Mouse (Mus musculus) frontal cortex, adult (tissue): ENCODE results near the gene Rhof.

Experiments used
- ATAC-seq: cut with Nextera tagmentation; 2 replicates; pipeline ENCODE4 v1.9.2; 2017; ENCODE audit warnings: mild to moderate bottlenecking, moderate library complexity, mixed read lengths; ENCODE audit not compliant: low TSS enrichment

Gene Rhof

DNA sequence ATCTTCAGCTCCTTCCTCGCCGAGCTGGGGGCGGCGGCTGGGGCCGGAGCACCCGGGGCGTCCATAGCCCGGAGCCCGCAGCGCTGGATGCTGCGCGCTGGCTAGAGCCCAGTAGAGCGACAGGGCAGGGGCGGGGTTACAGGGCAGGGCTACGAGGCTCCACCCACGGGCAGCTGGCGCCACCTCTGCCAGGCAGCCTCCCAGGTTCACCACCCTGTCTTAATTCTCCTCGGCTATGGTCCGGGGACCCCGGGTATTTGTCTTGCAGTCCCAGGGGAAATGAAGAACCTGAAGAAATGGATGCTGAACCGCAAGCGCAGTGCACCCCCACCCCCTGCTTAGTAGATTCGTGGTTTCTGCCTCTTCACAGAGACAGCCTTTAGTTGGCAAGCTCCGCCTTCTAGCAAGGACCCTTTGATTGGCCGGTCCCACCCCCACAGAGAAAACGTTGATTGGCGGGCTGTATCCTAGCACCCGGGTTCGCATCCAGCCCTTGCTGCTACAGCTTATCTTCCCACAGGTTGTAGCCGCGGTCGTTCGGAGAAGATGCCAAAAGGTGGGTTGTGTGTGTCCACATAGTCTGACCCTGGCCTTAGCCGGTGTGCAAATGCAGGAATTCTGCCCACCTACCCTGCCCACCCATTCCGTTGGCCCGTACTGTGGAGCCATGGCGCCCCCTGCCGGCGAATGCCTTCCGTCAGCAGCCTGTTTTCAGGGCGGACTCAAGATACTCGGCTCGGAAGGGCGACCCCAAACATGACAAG is at the start of gene Rhof:
TSS of gene Rhof (minus strand) at position 385 of the 764 bp plus-strand sequence.
- ATAC-seq, result peak; percentile 45

DNA sequence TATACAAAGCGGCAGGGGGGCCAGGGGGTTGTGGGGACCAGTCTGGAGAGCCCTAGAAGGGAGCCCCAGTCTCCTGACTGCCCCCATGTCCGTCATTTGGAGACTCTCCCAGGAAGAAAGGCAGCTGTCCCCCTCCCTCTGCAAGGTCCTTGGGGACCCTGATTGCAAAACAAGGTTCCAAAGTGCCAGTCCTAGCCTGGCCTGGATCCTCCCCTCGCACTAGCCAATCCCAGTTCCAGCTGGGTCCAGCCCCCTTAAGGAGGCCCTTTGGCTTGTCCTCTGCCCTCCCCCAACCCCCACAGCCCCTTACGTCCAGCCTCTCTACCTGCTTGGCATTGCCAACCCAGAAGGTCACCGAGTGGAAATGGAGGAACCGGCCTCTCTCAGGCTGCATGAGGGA is 49.0 kb upstream of the Rhof start:
- no peak for ATAC-seq

DNA sequence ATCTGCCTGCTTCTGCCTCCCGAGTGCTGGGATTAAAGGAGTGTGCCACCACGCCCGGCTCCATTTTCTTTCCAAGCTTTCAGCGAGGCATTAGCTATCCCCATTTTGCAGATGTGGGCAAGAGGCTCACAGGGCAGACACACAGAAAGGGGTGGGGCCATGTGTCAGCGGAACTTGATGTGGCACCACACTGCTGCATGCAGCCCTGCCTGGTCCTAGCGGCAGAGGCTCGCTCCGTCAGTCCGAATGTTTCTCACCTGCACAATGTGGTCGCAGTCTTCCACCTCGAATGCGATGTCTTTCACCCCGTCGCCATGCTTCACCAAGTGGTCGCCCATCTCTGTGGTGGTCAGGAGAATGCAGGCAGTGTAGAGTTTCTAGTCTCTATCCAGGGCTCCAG is 47.9 kb upstream of the Rhof start:
- ATAC-seq, result no peak

DNA sequence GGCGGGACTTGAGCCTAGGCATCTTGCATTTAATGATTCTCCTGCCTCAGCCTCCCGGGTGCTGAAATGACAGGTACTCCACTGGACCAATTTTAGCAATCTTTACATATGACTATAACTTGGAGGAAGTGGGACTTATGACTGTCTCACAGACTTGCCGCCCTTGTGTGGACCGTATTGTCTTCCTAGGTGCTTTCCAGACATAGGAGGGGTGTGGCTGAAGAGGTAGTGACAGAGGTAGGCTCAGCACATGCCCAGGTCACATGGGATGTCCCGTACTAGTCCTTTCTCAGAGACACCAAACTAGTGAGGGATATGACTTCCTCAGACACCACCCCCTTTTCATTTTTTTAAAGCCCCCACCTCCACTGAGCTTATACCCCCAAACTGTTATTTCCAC is 46.3 kb upstream of the Rhof start:
- no peak for ATAC-seq

DNA sequence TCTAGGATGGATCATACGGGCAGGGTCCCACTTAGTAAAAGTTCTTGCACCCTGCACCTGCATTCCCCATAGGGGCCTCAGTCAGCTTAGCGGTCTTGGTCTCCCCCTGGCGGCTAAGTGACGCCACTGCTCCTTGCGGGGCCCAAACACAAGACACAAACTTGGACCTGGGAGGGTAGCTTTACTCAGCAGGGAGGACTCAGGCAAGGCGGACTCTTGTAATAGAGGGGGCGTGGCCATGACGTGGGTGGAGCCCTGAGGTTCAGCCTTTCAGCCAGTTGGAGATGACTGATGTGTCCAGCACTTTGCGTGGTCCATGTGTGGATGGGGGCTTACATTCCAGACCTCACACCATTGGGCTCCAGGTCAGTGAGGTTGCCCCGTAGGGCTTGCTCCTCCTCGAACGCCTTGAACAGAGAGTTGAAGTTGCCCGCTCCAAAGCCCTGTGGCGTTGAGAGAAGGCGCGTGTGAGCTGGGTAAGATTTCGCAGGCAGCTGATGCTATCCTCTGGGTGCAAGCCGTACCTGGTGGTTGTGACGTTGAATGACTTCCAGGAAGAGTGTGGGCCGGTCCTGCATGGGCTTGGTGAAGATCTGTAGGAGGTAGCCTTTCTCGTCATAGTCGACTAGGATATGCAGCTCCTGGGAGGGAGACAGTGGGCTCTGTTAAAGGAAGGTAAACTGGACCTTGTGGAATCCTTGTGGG is 39.3 kb upstream of the Rhof start:
- ATAC-seq, result peak; percentile 85

DNA sequence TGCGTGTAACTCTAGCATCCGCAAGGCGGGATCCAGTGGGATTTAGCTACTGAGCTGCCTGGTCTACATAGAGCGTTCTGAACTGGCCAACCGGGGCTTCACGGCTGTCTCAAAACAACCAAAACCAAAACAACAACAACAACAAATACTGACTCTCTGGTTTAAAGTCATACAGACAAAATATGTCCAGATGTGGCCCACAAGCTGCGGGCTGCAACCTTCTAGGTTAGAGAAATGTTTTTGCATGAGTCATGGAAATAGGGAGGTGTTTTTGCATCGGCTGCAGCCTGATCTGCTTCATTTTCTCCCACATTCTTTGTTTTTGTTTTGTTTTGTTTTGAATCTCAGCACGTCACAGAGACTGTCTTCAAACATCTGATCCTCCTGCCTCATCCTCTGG is 37.9 kb upstream of the Rhof start:
- no peak for ATAC-seq

DNA sequence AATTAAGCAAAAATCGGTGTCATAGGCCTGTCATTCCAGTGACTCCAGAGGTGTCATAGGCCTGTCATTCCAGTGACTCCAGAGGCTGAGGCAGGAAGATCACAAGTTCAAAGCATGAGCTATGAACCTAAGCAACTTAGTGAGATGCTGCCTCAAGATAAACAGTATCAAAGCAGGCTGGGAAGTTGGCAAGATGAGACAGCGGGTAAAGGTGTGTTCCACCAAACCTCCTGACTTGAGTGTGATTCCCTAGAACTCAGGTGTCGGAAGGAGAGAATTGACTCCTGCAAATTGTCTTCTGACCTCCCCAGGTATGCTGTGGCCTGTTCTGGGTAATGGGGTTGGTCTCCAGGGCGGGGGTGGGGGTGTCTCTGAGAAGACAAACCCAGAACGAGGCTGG is 36.8 kb upstream of the Rhof start, which contains the start of gene Psmd9:
TSS of gene Psmd9 (plus strand) at position 130 of the 400 bp plus-strand sequence.
- ATAC-seq, result no peak

DNA sequence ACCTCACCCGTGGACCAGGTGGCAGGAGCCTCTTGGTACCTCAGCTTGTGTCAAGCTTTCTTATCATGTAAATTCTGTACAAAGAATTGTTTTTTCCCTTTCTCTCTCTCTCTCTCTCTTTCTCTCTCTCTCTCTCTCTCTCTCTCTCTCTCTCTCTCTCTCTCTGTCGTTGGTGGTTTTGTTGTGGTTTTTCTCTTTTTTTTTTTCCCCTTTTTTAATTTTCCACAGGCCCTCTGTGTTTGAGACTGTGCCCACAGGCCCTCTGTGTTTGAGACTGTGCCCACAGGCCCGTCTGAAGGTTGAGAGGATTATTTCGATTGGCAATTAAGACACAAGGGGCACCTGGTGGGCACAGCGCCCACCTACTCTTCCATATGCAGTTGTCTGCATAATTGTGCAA is 35.1 kb upstream of the Rhof start:
- no peak for ATAC-seq

DNA sequence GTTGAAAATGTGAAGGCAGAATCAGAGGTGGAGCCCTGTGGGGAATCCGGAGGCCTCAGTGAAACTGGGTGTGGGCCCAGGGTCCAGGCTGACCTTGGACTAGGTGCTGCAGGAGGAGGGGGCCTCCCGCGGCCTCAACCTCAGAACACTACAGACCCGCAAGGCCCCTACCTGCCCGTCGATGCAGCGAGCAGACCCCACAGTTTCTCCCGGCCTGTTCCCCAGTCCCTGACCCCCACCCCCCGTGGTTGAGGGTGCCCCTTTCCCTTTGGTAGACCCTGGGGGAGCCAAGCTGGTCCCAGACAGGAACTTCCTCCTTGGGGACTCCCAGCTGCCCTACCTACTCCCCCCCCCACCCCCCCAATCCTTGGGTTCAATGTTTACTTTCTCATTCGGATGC is 33.9 kb upstream of the Rhof start:
- ATAC-seq, result no peak

DNA sequence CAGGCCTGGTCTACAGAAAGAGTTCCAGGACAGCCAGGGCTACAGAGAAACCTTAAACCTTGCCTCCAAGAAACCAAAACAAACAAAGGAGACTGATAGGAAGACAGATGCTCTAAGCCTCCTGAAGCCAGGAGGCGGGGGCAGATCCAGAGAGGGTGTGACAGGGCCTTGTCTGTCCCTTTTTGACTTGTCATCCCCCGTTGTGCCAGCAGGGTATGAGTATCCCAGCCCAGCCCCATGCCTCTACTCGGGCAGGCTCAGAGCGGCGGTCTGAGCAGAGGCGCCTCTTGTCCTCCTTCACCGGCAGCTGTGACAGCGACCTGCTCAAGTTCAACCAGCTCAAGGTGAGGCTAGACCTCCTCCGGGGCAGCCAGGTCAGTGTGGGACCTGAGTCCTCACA is 30.4 kb upstream of the Rhof start:
- no peak for ATAC-seq

DNA sequence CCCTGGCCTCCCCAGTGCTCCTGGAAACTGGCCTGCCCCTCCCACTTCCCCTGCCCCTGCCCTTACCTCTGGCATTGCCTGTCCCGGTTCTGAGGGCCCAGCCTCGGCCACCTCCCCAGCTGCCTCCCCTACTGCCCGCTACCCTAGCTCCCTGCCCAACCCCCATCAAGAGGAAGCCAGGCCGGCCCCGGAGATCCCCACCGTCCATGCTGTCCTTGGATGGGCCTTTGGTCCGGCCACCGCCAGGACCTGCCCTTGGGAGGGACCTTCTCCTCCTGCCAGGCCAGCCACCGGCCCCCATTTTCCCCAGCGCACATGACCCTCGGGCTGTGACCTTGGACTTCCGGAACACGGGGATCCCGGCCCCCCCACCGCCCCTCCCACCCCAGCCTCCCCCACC is 27.8 kb upstream of the Rhof start:
- no peak for ATAC-seq

DNA sequence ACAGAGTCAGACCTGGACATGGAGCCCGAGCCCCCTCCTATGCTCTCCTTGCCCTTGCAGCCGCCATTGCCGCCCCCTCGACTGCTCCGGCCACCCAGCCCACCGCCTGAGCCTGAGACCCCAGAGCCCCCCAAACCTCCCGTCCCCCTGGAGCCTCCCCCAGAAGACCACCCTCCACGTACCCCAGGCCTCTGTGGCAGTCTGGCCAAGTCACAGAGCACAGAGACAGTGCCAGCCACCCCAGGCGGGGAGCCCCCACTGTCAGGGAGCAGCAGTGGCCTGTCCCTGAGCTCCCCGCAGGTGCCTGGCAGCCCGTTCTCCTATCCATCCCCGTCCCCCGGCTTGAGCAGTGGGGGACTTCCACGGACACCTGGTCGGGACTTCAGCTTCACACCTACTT is 27.4 kb upstream of the Rhof start:
- no peak for ATAC-seq

DNA sequence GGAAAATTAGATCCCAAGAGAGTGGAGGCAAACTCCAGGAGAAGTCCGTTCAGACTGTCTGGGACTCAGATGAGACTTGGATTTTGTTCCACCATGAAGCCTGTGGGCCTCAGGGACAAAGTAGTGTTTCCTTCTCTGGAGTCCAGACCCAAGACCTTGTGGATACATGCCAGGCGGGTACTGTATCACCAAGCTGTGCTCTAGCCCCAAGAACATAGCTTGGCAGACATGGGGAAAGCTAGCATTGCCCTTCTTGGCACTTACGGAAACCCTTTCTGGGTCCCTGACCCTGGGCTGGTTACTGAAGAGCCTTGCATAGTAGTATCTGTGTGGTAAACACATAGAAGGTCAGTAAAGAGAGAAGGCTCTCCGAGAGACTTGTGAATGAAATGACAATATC is 27.0 kb upstream of the Rhof start:
- ATAC-seq, result no peak

DNA sequence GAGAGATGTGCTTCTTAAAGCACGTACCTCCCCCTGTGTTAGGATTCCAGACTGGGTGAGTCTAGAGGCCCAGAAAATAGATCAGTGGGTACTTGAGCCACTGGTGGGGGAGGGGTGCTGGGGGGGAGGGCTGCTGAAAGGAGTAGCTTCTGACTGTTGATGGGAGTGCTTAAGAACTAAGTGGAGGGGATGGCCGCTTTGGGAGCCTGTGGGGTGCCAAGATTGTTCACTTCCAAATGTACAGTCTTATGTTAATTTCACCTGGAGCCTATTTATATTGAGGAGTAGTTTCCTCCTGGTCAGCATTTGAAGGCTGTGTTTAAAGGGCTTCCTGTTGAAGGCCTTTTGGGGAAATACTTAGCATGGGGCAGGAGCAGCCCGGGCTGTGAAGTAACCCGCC is 25.5 kb upstream of the Rhof start:
- ATAC-seq, result no peak

DNA sequence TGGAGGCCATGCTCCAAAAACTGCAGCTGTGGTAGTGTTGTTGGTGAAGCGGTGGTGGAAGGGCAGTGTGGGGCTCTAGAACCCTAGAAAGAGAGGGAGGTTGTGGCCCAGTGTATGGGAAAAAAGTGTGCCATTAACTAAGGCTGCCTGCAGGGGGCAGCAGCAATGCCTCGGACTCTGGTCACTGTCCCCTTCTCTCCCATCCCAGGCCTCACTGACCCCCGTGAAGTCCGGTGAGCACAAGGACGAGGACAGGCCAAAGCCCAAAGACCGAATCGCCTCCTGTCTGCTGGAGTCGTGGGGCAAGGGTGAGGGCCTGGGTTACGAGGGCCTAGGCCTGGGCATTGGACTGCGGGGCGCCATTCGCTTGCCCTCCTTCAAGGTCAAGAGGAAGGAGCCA is 24.3 kb upstream of the Rhof start:
- ATAC-seq, result no peak

DNA sequence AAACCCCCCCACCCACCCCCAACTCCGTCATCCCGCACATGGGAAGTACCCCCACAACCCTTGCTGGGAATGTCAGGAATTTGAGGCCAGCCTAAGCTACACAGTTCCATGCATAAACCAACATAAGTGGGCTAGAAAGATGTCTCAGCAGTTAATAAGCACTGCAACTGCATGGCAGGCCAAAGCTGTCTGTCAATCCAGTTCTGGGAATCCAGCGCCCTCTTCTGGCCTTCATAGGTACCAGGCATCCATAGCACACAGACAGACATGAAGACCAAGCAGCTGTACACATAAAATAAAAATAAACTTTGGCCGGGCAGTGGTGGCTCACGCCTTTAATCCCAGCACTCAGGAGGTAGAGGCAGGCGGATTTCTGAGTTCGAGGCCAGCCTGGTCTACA is 22.9 kb upstream of the Rhof start:
- peak; percentile 56; the same call in 1 of the 2 replicates for ATAC-seq

DNA sequence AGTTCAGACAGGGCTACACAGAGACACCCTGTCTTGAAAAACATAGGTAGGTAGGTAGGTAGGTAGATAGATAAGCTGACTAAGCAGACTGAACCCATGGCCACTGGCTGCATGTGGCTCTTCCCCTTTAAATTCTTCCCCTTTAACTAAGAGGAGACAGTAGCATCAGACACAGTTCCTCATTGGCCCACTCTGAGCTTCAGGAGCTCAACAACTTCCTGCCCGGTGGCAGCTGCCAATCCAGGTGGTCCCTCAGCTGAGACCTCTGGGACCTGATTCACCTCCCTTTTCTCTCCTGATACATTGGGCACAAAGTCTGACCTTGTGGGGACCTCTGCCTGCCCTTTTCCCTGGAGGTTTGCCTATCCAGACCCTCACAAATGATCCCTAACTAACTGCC is 20.4 kb upstream of the Rhof start:
- no peak for ATAC-seq

DNA sequence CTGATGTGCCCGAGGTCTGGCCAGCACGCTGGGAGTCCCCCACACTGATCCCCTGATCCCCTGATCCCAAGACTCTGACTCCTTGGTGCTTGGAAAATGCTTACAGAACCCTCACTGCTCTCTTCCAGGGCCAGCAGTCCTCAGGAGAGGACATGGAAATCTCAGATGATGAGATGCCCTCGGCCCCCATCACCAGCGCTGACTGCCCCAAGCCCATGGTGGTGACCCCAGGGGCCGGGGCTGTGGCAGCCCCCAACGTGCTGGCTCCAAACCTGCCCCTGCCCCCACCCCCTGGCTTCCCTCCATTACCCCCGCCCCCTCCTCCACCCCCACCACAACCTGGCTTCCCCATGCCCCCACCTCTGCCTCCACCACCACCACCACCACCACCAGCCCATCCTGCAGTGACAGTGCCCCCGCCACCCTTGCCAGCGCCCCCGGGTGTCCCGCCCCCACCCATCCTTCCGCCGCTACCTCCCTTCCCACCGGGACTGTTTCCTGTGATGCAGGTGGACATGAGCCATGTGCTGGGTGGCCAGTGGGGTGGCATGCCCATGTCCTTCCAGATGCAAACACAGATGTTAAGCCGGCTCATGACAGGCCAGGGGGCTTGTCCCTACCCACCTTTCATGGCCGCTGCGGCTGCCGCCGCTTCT is 19.3 kb upstream of the Rhof start:
- ATAC-seq, result no peak

DNA sequence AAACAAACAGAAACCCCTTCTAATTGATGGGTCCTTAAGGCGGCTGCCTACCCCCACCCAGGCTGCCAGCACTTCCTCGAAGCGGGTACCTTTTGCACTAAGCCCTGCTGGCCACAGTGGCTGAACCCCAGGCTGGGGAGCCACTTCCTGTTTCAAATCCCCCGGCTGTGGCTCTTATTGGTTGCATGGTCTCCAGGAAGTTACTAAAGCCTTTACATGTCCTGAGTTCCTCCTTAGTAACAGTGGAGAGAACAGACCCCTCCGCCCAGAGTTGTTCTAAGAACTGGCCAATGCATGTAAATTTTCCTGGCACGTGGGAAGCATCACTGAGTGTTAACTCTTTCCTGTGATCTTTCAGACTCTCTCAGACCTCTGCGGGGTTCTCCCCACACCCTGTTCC is 18.6 kb upstream of the Rhof start:
- no peak for ATAC-seq

DNA sequence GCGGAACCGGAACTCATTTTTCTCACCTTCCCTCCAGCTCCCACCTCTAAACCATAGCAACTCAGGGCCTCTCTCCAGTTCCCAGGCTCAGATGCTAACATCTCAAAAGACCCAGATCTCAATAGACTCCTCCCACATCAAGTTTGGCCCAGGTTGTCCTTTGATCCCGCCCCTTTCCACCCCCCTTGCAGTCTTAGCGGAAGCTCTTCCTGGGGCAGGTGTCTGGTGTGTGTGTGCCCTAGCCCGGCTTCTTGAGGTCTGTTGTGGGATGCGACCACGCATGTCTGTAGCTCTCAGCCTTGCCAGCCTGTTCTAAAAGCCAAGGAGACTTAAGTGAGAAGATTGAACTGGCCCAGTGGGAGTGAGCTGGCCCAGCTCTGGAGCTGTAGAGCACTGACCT is 18.1 kb upstream of the Rhof start:
- ATAC-seq, result no peak

DNA sequence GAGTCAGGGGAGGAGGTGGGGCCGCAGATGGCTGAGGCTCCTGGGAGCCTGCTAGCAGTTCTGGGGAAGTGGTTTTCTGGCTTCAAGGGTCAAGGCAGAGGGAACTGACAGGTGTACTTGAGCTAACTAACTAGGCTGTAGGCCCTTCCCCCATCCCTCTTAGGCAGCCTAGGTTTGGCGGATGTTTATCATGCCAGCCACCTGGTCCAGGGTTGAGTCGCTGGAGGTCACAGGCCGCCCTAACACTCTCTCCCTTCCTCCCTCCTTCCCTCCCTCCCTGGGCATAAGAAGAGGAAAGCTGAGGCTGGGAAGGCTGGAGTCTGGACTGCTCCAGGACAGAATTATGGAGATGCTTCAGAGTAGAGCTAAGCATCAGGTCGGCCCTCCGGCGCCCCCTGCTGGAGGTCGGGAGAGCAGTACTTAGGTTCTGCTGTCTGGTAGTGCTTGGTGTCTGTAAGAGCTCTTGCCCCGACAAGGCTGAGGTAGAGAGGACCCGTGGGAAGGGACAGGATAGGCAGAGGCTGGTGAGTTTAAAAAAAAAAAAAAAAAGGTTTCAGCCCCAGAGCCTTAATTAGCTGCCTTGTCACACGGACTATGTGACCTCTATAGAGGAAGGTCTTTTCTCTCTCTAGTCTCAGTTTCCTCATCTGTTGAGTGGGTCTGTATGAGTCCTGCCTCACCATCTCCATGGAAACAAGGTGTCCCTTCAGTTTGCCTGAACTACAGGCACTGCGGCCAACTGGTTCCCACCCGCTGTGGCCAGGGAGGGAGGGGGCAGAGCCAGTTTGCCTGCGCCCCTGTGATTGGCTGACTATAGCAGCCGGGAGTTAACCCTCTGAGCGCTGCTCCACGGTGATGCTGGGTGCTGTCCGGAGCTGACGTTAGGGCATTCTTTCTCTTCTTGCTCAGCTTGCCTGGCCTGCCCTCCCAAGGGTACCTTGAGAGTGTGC is 17.2 kb upstream of the Rhof start:
- peak; percentile 70 for ATAC-seq
